Mouse (Mus musculus): ENCODE measurements around the gene Tgtp1. TPM values are rescaled to one million over a fixed set of nuclear protein-coding genes. Genes with fewer than 3 reads are reported as not detected.
"Not testable (repeated sequence)": the region's sequence is repeated elsewhere in the genome, so short reads cannot be mapped to it uniquely, and the experiment has no call there.

The Tgtp1 gene
- not detected in 2 replicates for polyA plus RNA-seq (2016; fragmentation: Nextera tagmentation; extraction: Ambion mirVana)

DNA sequence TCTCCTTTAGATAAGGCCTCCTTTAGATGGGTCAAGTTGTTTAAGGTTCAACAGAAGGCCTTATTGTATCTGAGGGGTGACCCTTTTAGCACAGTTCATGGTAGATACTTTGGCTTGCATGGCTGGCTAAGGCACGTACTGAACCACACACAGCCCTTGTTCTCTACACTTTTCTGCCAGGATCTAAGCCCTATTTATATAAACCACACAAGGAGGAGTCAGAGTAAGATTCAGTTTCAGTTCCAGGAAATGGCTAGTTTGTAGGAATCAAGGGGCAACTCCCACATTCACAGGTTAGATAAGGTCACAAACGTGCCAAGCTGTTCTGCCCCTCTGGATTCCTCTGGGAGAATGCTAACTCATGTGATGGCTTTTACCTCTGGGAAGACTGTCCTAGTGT is at the start of gene Tgtp1:
TSS of gene Tgtp1 (minus strand) at position 155 of the 400 bp plus-strand sequence.
- peaks cover 11% of the 10 kb centered on the region for H3K4me1 ChIP-seq (replicated peaks)
- H3K9me3 ChIP-seq (replicated peaks); H3K27me3 ChIP-seq (replicated peaks); H3K9ac ChIP-seq; ATAC-seq (ENCODE audit: insufficient number of reproducible peaks, low FRiP score); H3K27ac ChIP-seq (ENCODE audit: poor library complexity, severe bottlenecking); H3K4me3 ChIP-seq; H3K36me3 ChIP-seq: not testable (repeated sequence)
- WGBS, result 47% methylated on average over 2 of the region's 2 CpGs
- 0 out of 2 replicates have a peak within 1 kb of the TSS, but pooled peaks have one; percentile 13 for H3K4me2 ChIP-seq

DNA sequence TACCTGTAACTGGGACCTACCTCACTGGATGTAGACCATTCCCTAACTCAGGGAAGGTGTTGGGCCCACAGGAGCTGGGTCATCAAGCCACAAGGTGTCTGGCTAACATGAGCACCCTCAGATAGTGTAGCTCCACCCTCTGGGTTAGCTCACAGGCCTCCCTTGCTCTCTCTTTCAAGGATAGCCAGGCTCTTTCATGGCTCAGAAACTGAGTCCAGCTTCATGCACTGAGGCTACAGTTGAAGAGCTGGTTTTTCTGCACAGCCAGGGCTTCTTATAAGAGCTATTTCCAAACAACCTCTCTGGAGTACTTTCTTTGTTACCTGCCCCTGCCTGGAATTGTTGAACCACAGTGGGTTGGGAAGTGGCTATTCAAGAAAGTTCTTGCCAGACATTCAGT is 18.1 kb upstream of the Tgtp1 start:
- not testable (repeated sequence) for H3K9me3 ChIP-seq (replicated peaks)

GRCm38 (mm10) chr11:49006785-49007184 is 12.8 kb upstream of the Tgtp1 start:
- not testable (repeated sequence) for H3K4me1 ChIP-seq (replicated peaks); H3K27ac ChIP-seq (ENCODE audit: poor library complexity, severe bottlenecking); H3K4me3 ChIP-seq; H3K9me3 ChIP-seq (replicated peaks); H3K9ac ChIP-seq; H3K36me3 ChIP-seq; H3K27me3 ChIP-seq (replicated peaks); H3K4me2 ChIP-seq
- ATAC-seq (ENCODE audit: insufficient number of reproducible peaks, low FRiP score), result 0 out of 2 replicates have a peak, but pooled peaks have one; percentile 29
- 25% methylated on average over 1 of the region's 1 CpGs for WGBS

More for the DNA sequence above, 18.1 kb upstream of the Tgtp1 start:
- H3K27ac ChIP-seq (ENCODE audit: poor library complexity, severe bottlenecking); H3K9ac ChIP-seq; H3K4me1 ChIP-seq (replicated peaks); H3K4me3 ChIP-seq; H3K27me3 ChIP-seq (replicated peaks); H3K4me2 ChIP-seq; H3K36me3 ChIP-seq; ATAC-seq (ENCODE audit: insufficient number of reproducible peaks, low FRiP score): not testable (repeated sequence)

GRCm38 (mm10) chr11:49006317-49006716 is 12.3 kb upstream of the Tgtp1 start:
- H3K27ac ChIP-seq (ENCODE audit: poor library complexity, severe bottlenecking); ATAC-seq (ENCODE audit: insufficient number of reproducible peaks, low FRiP score); H3K4me1 ChIP-seq (replicated peaks); H3K36me3 ChIP-seq; H3K4me2 ChIP-seq; H3K4me3 ChIP-seq; H3K9ac ChIP-seq; H3K9me3 ChIP-seq (replicated peaks); H3K27me3 ChIP-seq (replicated peaks): not testable (repeated sequence)
- WGBS, result 29% methylated on average over 2 of the region's 2 CpGs

GRCm38 (mm10) chr11:49000411-49000810 is 6.4 kb upstream of the Tgtp1 start:
- 64% methylated on average over 1 of the region's 1 CpGs for WGBS
- not testable (repeated sequence) for H3K4me3 ChIP-seq; H3K36me3 ChIP-seq; H3K27me3 ChIP-seq (replicated peaks); H3K9ac ChIP-seq; H3K9me3 ChIP-seq (replicated peaks); ATAC-seq (ENCODE audit: insufficient number of reproducible peaks, low FRiP score); H3K4me1 ChIP-seq (replicated peaks); H3K27ac ChIP-seq (ENCODE audit: poor library complexity, severe bottlenecking); H3K4me2 ChIP-seq

GRCm38 (mm10) chr11:48993296-48993695 is 676 bp downstream of the Tgtp1 start:
- H3K9ac ChIP-seq; H3K27ac ChIP-seq (ENCODE audit: poor library complexity, severe bottlenecking); H3K27me3 ChIP-seq (replicated peaks); H3K9me3 ChIP-seq (replicated peaks); H3K4me3 ChIP-seq; ATAC-seq (ENCODE audit: insufficient number of reproducible peaks, low FRiP score); H3K36me3 ChIP-seq: not testable (repeated sequence)
- Histone ChIP-seq H3K4me2 (0 out of 2 replicates have a peak overlapping the region, but pooled peaks have one; percentile 13), H3K4me1 (replicated peaks) (peaks cover 11% of the 10 kb centered on the region)
- 14% methylated on average over 10 of the region's 10 CpGs for WGBS

DNA sequence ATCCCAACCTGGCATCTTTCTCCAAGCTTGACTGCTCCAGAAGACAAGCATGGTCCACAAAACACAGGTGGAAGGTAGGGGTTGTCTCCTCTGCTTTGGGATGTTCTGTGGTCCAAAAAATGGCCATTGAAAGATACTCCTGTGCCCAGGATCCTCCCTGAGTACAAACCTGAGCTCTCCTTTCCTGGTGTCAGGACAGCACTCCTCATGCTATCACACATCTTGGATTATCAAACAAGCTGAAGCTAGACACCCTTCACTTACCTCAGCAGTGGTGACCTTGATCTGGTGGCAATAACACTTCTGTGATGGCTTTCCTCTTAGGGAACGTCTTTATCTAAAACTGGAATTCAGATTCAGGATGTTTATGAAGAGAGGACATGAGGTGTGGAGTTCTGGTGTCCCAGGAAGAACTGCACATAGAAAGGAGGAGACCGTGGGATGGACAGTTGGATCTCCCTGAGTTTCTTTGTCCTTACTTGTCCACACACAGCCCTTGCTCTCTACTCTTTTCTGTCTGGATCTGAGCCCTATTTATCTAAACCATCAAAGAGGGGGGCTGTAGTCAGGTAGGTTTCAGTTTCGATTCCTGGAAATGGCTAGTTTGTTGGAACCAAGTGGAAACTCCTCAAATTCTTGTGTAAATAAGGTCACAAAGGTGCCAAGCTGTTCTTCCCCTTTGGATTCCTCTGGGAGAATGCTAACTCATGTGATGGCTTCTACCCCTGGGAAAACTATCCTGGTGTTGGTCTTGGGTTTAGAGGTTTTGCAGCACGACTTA is 2.0 kb downstream of the Tgtp1 start, which contains the start of gene Gm12185:
TSS of gene Gm12185 (minus strand) at position 487 of the 781 bp plus-strand sequence.
- not testable (repeated sequence) for H3K9ac ChIP-seq; H3K27me3 ChIP-seq (replicated peaks); H3K9me3 ChIP-seq (replicated peaks); ATAC-seq (ENCODE audit: insufficient number of reproducible peaks, low FRiP score); H3K4me3 ChIP-seq; H3K27ac ChIP-seq (ENCODE audit: poor library complexity, severe bottlenecking); H3K36me3 ChIP-seq
- 57% methylated on average over 4 of the region's 4 CpGs for WGBS
- peaks cover 11% of the 10 kb centered on the region for H3K4me1 ChIP-seq (replicated peaks)
- 0 out of 2 replicates have a peak within 1 kb of the TSS, but pooled peaks have one; percentile 13 for H3K4me2 ChIP-seq

- not testable (repeated sequence) for H3K36me3 ChIP-seq; H3K4me2 ChIP-seq; H3K9ac ChIP-seq; H3K4me3 ChIP-seq; H3K27ac ChIP-seq (ENCODE audit: poor library complexity, severe bottlenecking); H3K9me3 ChIP-seq (replicated peaks); ATAC-seq (ENCODE audit: insufficient number of reproducible peaks, low FRiP score); H3K27me3 ChIP-seq (replicated peaks)
- peaks cover 11% of the 10 kb centered on the region for H3K4me1 ChIP-seq (replicated peaks)
- 81% methylated on average over 2 of the region's 2 CpGs for WGBS
Observed at GRCm38 (mm10) chr11:48989981-48990380, 4.0 kb downstream of the Tgtp1 start.

DNA sequence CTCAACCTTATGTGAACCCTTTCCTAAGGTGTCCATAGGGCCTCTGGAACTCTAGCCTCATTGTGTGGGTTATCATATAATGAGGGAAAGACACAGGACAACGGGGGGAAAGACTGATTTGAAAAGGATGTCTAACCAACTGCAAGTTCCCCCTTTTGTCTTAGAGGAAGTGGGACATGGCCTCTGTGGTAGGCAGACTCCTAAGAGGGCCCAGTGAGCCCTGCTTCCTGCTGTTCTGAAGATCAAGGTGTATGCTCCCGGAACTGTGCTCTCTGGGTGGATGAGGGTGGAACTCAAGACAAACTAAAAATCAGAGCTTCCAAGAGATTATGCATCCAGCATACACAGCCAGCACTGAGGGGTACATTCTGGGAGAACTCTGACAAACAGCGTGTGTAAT is 5.8 kb downstream of the Tgtp1 start:
- ATAC-seq (ENCODE audit: insufficient number of reproducible peaks, low FRiP score); H3K27me3 ChIP-seq (replicated peaks); H3K9me3 ChIP-seq (replicated peaks); H3K4me2 ChIP-seq; H3K36me3 ChIP-seq; H3K9ac ChIP-seq; H3K4me3 ChIP-seq; H3K4me1 ChIP-seq (replicated peaks); H3K27ac ChIP-seq (ENCODE audit: poor library complexity, severe bottlenecking): not testable (repeated sequence)
- WGBS, result 51% methylated on average over 2 of the region's 3 CpGs

DNA sequence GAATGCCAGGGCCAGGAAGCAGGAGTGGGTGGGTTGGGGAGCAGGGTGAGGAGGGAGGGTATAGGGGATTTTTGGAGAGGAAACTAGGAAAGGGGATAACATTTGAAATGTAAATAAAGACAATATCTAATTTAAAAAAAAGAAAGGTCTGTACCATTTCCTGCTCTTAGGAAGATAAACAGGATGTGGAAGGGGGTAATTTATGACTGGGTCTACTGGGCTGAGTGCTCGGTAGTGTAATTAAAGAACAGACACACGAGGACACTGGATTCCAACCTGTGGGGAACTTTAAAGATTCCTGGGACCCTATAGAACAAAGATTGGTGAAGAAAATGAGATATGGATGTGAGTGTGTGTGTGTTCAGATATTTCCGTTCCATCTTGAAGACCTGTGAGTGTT is 11.1 kb downstream of the Tgtp1 start:
- WGBS, result no CpG with 5 or more reads among the region's 3 CpGs
- ATAC-seq (ENCODE audit: insufficient number of reproducible peaks, low FRiP score); H3K9ac ChIP-seq; H3K9me3 ChIP-seq (replicated peaks); H3K36me3 ChIP-seq; H3K27me3 ChIP-seq (replicated peaks); H3K4me3 ChIP-seq; H3K27ac ChIP-seq (ENCODE audit: poor library complexity, severe bottlenecking); H3K4me1 ChIP-seq (replicated peaks); H3K4me2 ChIP-seq: not testable (repeated sequence)

GRCm38 (mm10) chr11:48980052-48980451 is 13.9 kb downstream of the Tgtp1 start:
- not testable (repeated sequence) for H3K27ac ChIP-seq (ENCODE audit: poor library complexity, severe bottlenecking); H3K9me3 ChIP-seq (replicated peaks); H3K9ac ChIP-seq; H3K4me2 ChIP-seq; H3K4me1 ChIP-seq (replicated peaks); ATAC-seq (ENCODE audit: insufficient number of reproducible peaks, low FRiP score); H3K36me3 ChIP-seq; H3K4me3 ChIP-seq; H3K27me3 ChIP-seq (replicated peaks)
- WGBS, result no CpG with 5 or more reads among the region's 5 CpGs

- H3K4me2 ChIP-seq; ATAC-seq (ENCODE audit: insufficient number of reproducible peaks, low FRiP score); H3K4me1 ChIP-seq (replicated peaks); H3K36me3 ChIP-seq; H3K9ac ChIP-seq; H3K9me3 ChIP-seq (replicated peaks); H3K4me3 ChIP-seq; H3K27me3 ChIP-seq (replicated peaks); H3K27ac ChIP-seq (ENCODE audit: poor library complexity, severe bottlenecking): not testable (repeated sequence)
- no CpG with 5 or more reads among the region's 3 CpGs for WGBS
Observed at GRCm38 (mm10) chr11:48979251-48979650, 14.7 kb downstream of the Tgtp1 start, which contains the start of gene 9930111J21Rik1. Gene 9930111J21Rik1, minus strand, starts transcription at chr11:48979398.

Data from heart, embryonic 12.5 days (tissue).